Mouse (Mus musculus) heart, postnatal 25 days (tissue): ENCODE measurements around the gene Pld1. TPM values are rescaled to one million over a fixed set of nuclear protein-coding genes. Genes with fewer than 3 reads are reported as not detected.

Source experiments
- DNase-seq: peaks from one replicate; pipeline ENCODE4 v3.0.0; 2022; ENCODE audit warnings: low spot score
- intact Hi-C: fragments of 180-260 bp; cut with DNase I; formaldehyde crosslinking; loops from one replicate; pipeline ENCODE4 v1.15.1; 2025
- total RNA-seq, 2 experiments: library from RNA; stranded (reverse); gene quantifications; 2 replicates each; pipeline ENCODE4 v1.2.3; 2021

Pld1 gene
- total RNA-seq = 10 to 100 TPM; 12.5 to 13.5 TPM

DNA sequence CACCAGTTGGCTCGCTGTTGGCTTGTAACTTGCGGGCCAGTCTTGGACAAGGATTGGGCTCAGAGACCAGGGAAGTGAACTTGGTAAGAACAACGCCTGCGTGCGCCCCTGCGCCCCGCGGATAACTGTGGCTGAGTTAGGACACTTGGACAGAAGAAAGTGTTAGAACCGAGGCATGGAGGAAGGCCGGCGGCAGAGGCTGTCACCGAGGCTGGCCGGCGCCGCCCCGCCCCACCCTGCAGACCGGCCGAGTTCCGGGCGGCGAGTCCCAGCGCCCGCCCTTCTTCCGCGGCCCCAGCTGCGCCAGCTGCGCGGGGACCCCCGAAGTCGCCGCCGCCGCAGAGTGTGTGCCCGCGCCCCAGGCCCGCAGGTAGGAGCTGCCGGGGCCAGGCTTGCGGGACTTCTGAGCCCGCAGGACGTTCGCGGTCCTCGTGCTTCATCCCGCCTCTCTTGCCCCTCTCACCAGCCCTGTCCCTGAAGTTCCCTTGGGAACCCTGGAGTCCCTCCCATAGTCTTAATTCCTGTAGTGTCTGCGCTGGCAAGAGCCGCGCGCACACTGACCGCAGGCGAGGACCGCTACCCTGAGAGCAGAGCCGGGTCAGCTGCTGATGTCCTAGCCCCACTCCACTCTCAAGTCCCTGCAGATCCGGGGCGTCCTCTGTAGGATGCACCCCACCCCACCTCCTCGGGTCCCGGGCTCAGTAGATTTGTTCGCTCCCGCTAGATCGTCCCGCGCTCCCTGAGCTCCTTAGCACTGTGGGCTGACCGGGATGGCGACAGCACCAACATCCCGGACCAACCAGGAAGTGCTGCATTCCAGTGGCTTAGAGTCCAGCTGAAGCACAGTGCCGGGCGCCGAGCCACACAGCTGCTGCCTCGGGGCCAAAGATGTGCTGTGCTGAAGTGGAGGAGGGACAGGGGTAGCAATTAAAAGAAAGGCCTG lies at the start of gene Pld1:
Pld1 (plus strand) TSS at position 315 of the 943 bp plus-strand sequence.
- intact Hi-C loops = loop anchor here (2.0 to 5.0 kb wide), 3 partner anchors 36 to 228 kb away; partner anchors contain the start of gene Fndc3b
- DNase-seq = peak; percentile 89

- no peak for DNase-seq
- intact Hi-C loops = no loop called here
Measured at GRCm38 (mm10) chr3:27896318-27896892, 42.1 kb upstream of the Pld1 start, which contains the start of gene Tmem212. Gene Tmem212, minus strand, starts transcription at chr3:27896368.

DNA sequence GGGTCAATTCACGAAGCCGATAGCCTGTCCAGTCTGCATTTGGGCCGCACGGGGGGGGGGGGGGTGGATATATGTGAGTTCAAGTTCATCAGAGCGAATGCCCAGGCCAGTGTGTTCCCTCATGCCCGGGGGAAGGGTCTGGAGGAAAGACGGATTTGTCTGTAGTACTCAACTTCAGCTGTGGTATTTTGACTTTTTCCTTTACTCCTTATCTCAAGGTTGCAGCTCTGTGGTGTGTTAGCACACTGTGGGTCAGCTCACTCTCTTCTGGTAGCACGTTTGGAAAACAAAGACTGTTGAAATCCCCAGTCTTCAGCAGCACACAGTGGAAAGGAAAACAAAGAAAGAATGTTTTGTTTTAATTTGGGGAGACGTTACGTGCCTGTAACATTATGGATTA lies 40.3 kb upstream of the Pld1 start:
- no peak for DNase-seq
- intact Hi-C loops = no loop called here

- intact Hi-C loops = no loop called here
- DNase-seq = peak; percentile 73
Measured at GRCm38 (mm10) chr3:27899012-27899726, 39.3 kb upstream of the Pld1 start.

- intact Hi-C loops = loop anchor here (5.0 kb wide), 1 partner anchor 35 kb away; the partner anchor contains the start of gene Pld1
- no peak for DNase-seq
Measured at GRCm38 (mm10) chr3:27901846-27902245, 36.6 kb upstream of the Pld1 start.

DNA sequence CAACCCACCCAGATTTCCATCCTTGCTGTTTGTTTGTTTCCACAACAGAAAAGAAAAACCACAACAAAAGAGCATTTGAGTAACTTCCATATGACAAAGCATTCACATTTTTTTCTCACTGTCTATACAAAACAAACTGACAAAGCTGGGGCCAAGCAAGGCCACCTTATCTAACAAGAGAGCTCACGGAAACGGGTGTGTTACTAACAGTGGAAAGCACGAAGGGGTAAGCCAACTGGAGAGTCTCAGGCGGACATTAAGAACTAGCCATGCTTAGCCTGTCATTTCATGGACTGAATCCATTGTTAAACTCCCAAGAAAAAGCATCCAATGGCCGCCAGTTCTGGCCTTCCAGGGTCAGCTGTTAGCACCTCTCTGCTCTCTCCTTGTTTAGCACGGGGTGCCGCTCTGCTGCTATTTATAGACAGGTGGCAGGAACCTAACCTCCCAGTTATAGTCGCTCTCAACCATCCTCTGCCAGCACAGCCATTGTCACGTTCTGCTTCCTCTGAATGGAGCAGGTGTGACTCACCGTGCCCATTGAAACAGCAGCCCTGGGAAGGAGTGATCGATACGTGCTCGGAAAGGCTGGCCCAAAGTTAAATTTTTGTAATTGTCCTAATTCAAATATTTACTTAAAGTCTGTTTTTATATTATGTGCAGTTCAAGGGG lies 33.7 kb upstream of the Pld1 start:
- peak; percentile 26 for DNase-seq
- intact Hi-C loops = loop anchor here (5.0 kb wide), 1 partner anchor 33 kb away; the partner anchor contains the start of gene Pld1

GRCm38 (mm10) chr3:27906647-27907209 lies 31.8 kb upstream of the Pld1 start:
- intact Hi-C loops = no loop called here
- DNase-seq = no peak

GRCm38 (mm10) chr3:27907301-27907700 lies 31.2 kb upstream of the Pld1 start:
- intact Hi-C loops = no loop called here
- DNase-seq = no peak

DNA sequence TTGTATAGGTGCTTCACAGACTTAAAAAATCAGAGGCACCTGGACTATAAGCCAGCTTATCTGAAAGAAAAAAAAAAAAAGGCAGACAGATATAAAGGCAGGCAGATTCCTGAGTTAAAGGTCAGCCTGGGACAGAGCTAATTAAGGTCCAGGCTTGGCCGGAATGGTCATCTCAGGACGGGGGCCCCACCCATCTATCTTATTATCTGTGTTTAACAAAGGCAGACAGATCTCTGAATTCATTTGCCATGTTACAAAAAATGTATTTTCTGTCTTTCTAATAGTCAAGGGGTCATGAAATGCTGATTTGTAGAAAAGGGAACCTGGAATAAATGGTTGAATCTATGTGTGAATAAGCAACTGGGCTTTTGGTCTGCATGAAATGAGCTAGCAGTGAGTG lies 30.2 kb upstream of the Pld1 start:
- DNase-seq = no peak
- intact Hi-C loops = no loop called here

DNA sequence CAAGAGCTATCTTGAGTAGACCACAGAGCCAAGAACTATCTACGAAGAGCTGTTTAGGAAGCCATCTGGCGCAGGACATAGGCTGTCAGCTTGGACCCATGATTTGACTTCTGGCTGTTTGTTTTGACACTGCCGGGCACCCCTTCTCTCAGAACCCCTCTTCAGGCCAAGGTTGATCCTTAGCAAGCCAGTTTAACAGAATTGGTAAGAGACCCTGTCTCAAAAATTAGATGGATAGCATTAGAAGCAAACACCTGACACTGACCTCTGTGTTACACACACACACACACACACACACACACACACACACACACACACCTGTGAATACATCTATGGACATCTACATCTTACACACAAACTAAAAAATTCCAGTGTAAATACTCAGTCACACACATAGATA lies 29.5 kb upstream of the Pld1 start:
- intact Hi-C loops = no loop called here

DNA sequence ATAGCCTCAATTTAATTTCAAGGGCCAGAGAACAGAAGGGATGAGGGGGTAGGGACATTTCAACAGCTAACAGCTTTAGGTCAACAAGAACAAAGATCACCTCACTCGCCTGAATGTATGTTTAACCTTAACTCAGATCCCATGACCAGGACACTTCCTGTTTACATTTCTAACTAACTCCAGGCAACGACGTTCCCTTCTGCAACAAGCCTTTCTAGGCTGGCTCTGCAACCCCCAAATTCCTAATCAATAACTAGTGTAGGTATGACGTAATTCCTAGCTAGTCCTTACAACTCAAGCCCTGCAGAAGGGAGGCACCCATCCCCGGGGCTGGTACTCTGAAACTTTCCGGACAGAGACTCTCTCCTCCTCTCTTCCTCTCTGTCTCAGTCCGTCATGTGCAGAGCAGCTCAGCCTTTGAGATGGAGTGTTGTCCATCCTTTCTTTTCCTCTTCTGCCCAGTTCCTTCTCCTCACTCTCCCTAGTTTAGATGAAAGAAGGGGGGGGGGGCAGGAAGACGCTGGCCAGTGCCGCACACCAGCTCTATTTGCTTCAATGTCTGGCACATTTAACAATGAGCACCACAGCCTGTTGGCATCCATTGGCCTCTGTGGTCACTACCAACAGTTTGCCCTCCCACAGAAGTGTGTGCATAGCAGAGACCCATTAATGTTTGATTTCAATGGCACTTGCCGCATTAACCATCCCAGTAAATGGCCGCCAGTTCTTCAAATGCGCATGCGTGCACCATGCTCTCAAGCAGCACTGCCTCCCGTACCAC lies 19.6 kb upstream of the Pld1 start:
- DNase-seq = no peak
- intact Hi-C loops = no loop called here

More for the DNA sequence above, 29.5 kb upstream of the Pld1 start:
- DNase-seq = no peak

- no peak for DNase-seq
- intact Hi-C loops = no loop called here
Measured at GRCm38 (mm10) chr3:27921268-27922020, 17.1 kb upstream of the Pld1 start.

DNA sequence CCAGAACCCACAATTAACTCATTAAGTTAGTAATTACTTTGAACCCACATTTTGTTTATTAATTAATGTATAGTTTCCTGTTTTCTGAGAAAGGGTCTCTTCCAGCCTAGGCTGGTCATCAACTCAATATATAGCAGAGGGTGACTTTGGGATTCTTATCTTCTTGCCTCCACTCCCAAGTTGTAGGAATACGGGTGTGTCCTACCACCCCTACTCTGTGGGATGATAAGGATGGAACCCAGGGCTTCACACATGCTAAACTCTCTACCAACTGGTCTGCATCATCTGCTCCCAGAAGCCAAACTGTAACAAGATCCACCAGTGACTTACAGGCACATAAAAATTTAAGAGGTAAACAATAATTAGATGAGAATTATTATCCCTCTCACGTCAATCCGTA lies 14.5 kb upstream of the Pld1 start:
- intact Hi-C loops = no loop called here
- DNase-seq = no peak

DNA sequence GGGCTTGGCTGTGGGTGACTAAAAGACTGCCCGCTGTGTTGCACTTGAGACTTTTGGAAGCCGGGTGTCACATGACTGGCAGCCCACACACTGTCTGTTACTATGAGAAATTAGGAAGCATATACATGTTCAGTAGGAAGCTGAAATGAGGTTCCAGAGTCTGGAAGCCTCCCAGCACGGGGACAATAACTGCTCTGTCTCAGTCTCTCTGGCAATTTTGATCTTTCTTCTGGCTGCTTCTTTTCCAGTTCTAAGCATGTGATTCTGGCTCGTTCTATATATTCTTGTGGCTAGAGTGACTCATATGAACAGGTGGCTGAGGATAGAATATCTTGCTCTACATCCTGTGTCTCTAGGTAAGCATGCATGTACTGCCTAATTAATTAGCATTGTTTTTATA lies 9.3 kb upstream of the Pld1 start:
- DNase-seq = no peak
- intact Hi-C loops = no loop called here

GRCm38 (mm10) chr3:27932391-27932790 lies 6.1 kb upstream of the Pld1 start:
- no peak for DNase-seq
- intact Hi-C loops = no loop called here

- DNase-seq = no peak
- intact Hi-C loops = loop anchor here (5.0 kb wide), 2 partner anchors 33 to 73 kb away; no protein-coding TSS in a partner anchor
Measured at GRCm38 (mm10) chr3:27935644-27936043, 2.9 kb upstream of the Pld1 start.

DNA sequence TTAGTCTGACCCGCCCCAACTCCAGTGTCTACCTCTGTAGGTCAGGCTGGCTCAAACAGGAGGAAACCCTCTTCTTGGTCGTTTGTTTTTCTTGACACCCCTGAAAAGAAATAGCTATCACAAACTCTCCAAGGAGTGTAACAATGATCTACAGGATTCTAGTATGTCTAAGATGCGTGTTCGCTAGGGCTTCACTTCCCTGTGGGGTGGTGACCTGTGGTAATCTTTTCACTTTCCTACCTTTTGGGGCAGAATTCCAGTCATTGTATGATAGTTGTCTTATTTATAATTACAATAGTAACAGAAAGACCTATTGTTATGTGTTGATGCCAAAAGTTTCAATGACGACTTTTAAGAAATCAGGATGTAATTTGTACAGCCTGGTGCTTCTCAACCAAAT lies 1.8 kb upstream of the Pld1 start:
- intact Hi-C loops = loop anchor here (5.0 kb wide), 2 partner anchors 34 to 74 kb away; no protein-coding TSS in a partner anchor
- DNase-seq = no peak
